Mouse (Mus musculus) heart, embryonic 15.5 days (tissue): Measurements from ENCODE around the gene Nudt3. TPM values are rescaled to one million over a fixed set of nuclear protein-coding genes. Genes with fewer than 3 reads are reported as not detected.

Experiments used
- ATAC-seq: fragments of 200-750 bp; cut with Nextera tagmentation; replicated peaks from 2 replicates; pipeline ENCODE4 v1.8.0; 2017; ENCODE audit warnings: low read depth, moderate TSS enrichment; ENCODE audit not compliant: insufficient number of reproducible peaks, insufficient read depth, low FRiP score
- H3K27ac ChIP-seq: fragments of 300-500 bp; sonication (generic); 2 replicates; pipeline ENCODE4 v1.5.1; 2015; ENCODE audit warnings: mild to moderate bottlenecking, inconsistent platforms
- H3K27me3 ChIP-seq: fragments of 300-500 bp; sonication (generic); 2 replicates; pipeline ENCODE4 v1.6.1; 2015; ENCODE audit warnings: inconsistent platforms
- H3K36me3 ChIP-seq: fragments of 300-500 bp; sonication (generic); 2 replicates; pipeline ENCODE4 v1.6.1; 2015; ENCODE audit warnings: mild to moderate bottlenecking, inconsistent platforms
- H3K4me1 ChIP-seq: fragments of 300-500 bp; sonication (generic); replicated peaks from 2 replicates; pipeline ENCODE4 v1.6.1; 2015; ENCODE audit warnings: inconsistent platforms
- H3K4me2 ChIP-seq: fragments of 300-500 bp; sonication (generic); 2 replicates; pipeline ENCODE4 v1.6.1; 2015; ENCODE audit warnings: inconsistent platforms, mild to moderate bottlenecking, moderate library complexity
- H3K4me3 ChIP-seq: fragments of 300-500 bp; sonication (generic); 2 replicates; pipeline ENCODE4 v1.5.1; 2015; ENCODE audit warnings: mild to moderate bottlenecking, inconsistent platforms
- H3K9ac ChIP-seq: fragments of 300-500 bp; sonication (generic); 2 replicates; pipeline ENCODE4 v1.6.1; 2015; ENCODE audit warnings: mild to moderate bottlenecking, inconsistent platforms
- H3K9me3 ChIP-seq: fragments of 300-500 bp; sonication (generic); replicated peaks from 2 replicates; pipeline ENCODE4 v1.6.1; 2016; ENCODE audit warnings: inconsistent platforms
- WGBS: fragments of 180-500 bp; shearing (Covaris S2); methylation state at CpG from one replicate; pipeline ENCODE4 v1.1.7; 2015; ENCODE audit warnings: mixed read lengths; 5-methylcytosine and 5-hydroxymethylcytosine counted together
- polyA plus RNA-seq: library from polyadenylated mRNA; unstranded; fragments of >200 nt; fragmentation: Nextera tagmentation; extraction: Ambion mirVana; gene quantifications from 2 replicates; pipeline ENCODE4 v1.2.1, GENCODE M21; 2015

The Nudt3 gene
- polyA plus RNA-seq, 1 experiment from 2014 or later, result 132 TPM

DNA sequence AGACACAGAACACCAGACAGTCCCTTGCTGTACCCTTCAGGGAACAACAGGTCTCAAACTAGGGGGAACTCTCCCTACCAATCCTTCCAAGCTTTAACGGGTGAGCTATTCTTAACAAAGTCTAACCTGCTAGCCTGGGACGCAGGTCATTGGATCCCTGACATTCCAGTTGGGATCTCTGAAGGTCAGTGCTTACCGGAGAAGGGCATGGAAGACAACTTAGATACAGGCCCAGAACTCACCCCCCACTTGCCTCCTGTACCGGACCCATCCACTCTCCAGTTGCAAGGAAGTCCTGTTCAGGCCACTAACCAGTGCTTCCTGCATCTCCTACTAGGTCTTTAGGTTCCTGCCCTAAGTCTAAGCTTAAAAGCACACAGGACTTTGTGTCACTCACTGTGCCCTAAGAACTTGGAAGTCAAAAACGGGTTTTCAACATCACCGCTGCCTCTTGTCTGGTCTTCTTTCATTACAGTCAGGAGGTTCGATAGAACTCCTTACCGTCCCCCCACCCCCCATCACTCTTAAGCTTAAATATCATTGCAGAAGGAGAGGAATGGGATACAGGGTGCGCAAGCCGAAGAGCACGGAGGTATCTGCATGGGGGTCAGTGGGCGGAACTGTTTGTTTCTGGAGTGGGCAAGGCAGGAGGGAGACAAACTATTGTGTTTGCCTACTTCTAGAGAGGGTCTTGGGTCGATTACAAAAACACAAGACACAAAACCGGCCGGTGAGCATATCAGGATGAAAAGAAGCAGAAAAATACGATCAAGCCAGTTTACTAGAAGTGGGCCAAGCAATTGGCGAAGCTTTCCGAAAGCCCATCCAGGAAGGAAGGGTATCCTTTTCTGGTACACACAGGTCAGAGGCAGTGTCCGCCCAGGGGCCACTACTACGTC lies 69.0 kb downstream of the Nudt3 start:
- H3K27ac ChIP-seq, result peak overlapping the region; percentile 96

DNA sequence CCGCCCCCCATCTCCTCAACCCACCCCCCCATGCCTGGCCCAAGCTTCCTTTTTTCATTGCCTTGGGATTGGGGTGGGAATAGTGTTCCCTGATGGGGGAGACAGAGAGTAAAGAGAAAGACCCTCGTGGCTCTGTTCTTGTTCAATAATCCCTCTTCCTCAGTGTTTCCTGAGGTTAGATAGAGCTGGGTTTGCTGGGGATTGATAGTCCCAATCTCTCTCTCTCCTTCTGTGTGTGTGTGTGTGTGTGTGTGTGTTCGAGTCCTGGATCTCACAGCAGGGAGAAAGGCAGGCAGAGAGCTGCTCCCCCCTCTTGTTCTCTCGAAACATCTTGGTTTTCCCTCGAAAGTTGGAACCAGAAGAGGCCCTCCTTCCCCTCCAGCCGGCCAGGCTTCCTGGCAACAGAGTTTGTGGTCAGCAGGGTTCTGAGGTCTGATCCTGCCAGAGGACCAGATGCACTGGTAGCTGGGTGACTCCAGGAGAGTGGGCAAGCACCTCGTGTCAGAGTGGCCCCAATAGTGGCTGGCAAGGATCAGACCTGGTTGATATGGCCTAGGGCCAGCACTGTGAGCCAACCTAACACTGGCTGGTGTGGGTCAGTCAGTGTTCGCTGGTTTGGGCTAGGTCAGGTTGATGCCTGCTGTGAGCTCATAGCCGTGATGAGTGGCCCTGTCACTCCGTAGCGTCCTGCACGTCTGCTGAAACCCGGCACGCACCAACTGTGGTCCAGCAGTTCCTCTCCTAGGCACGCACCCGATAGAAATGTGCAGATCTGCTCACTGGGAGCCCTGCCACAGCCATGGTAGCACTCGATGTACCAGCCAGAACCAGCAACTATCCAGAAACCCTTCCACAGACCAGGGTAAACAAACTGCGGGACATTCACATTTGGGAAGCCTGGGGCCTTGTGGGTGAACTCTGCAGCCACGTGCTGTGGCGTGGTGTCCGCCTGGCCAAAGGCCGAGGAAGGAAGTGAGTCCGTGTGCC lies 70.8 kb downstream of the Nudt3 start:
- no peak overlapping the region for H3K9ac ChIP-seq
- H3K9me3 ChIP-seq, result no peaks in the 10 kb centered on the region
- H3K4me3 ChIP-seq, result no peak overlapping the region
- peaks cover 33% of the 10 kb centered on the region for H3K4me1 ChIP-seq
- no peaks in the 10 kb centered on the region for H3K36me3 ChIP-seq
- 71% methylated on average over 23 of the region's 23 CpGs for WGBS
- H3K4me2 ChIP-seq, result no peak overlapping the region
- H3K27me3 ChIP-seq, result peaks cover 4% of the 10 kb centered on the region; the same call in 1 of the 2 replicates
- H3K27ac ChIP-seq, result no peak overlapping the region
- ATAC-seq, result no peak

More for the DNA sequence above, 69.0 kb downstream of the Nudt3 start:
- ATAC-seq, result no peak
- Histone ChIP-seq H3K9me3 (no peaks in the 10 kb centered on the region), H3K27me3 (peaks cover 4% of the 10 kb centered on the region; the same call in 1 of the 2 replicates), H3K9ac (peak overlapping the region; percentile 92), H3K4me3 (peak overlapping the region; percentile 83), H3K4me1 (peaks cover 44% of the 10 kb centered on the region), H3K4me2 (peak overlapping the region; percentile 90), H3K36me3 (no peaks in the 10 kb centered on the region)
- 52% methylated on average over 20 of the region's 20 CpGs for WGBS

DNA sequence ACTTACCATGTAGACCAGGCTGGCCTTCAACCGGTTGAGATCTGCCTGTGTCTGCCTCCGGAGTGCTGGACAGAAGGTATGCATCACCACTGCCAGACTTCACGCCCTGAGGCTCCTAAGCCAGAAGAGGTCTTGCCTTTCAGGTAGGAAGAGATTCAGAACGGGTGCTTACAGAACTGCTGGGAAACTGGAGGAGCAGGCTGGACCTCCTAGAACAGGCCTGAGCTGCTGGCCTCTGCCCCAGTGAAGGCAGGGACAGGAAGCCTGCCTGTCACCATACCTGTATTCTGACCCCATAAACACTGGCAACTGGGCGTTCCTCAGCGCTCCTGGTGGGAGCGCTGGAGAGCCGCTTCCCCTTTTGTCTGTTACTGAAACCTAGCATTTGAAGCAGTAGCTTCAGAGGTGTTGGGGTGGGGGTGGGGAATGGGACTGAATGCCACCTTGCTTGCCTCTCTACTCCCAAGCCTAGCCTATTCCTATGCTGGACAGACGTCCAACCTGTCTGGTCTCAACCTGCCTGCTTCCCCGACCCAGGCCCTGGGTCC lies 71.8 kb downstream of the Nudt3 start:
- no peak overlapping the region for H3K4me2 ChIP-seq
- peaks cover 33% of the 10 kb centered on the region for H3K4me1 ChIP-seq
- ATAC-seq, result no peak
- WGBS, result 67% methylated on average over 10 of the region's 10 CpGs
- H3K27ac ChIP-seq, result no peak overlapping the region
- H3K36me3 ChIP-seq, result no peaks in the 10 kb centered on the region
- H3K9ac ChIP-seq, result no peak overlapping the region
- H3K4me3 ChIP-seq, result no peak overlapping the region
- H3K27me3 ChIP-seq, result peaks cover 8% of the 10 kb centered on the region; the same call in 1 of the 2 replicates
- H3K9me3 ChIP-seq, result no peaks in the 10 kb centered on the region

DNA sequence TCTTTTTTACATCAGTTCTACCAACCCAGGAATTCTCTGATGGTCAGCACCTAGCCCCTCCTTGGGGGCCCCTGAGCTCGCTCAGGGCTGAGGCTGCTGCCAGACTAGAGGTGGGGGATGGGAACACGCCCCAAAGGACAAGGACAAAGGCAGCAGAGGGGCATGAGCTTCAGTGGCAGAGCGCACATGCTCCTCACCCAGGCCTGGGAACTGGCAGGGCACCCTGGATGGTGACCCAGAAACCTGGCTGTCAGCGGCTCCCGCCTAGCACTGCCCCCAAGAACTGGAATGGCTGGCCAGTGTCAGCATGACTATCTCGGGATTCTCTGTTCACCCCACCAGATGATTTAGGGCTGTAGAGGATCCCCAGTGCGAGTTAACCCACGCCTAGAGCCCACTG lies 74.1 kb downstream of the Nudt3 start:
- H3K27me3 ChIP-seq, result peaks cover 16% of the 10 kb centered on the region
- H3K4me3 ChIP-seq, result no peak overlapping the region
- ATAC-seq, result no peak
- no peaks in the 10 kb centered on the region for H3K9me3 ChIP-seq
- H3K36me3 ChIP-seq, result no peaks in the 10 kb centered on the region
- WGBS, result 52% methylated on average over 8 of the region's 8 CpGs
- H3K4me2 ChIP-seq, result no peak overlapping the region
- peaks cover 14% of the 10 kb centered on the region for H3K4me1 ChIP-seq
- no peak overlapping the region for H3K9ac ChIP-seq
- H3K27ac ChIP-seq, result no peak overlapping the region

DNA sequence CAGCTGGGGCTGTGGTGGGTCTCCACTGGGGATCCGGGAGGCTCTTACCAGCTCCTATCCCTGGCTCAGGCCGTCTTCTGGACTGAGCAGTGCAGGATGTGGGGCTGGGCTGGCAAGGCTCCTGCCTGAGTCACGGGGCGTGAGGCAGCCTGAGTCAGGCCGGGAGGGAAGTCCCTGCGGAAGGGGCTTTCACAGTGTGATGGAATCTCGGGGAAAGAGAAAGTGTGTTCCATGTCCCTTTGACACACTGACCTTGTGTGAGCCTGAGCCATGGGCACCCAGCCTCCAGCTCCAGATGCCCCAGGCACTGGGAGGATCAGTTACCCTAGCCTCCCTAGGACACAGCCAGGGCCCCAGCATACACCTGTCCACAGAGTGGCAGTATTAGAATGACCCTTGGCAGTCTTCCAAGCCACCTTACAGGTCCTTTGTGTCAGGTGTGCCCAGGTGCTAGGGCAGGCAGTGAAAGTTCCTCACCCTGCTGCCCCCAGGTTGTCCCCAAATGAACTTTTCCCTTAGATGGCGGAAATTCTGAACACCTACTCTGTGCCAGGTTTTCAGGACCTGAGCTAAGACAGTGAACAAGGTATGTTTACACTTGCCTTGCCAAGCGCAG lies 75.9 kb downstream of the Nudt3 start:
- ATAC-seq, result peak; percentile 44; the same call in 1 of the 2 replicates
- Histone ChIP-seq H3K9me3 (no peaks in the 10 kb centered on the region), H3K9ac (no peak overlapping the region), H3K36me3 (no peaks in the 10 kb centered on the region), H3K27ac (no peak overlapping the region), H3K4me1 (peaks cover 12% of the 10 kb centered on the region), H3K27me3 (peaks cover 16% of the 10 kb centered on the region), H3K4me3 (no peak overlapping the region), H3K4me2 (no peak overlapping the region)
- 58% methylated on average over 9 of the region's 9 CpGs for WGBS

DNA sequence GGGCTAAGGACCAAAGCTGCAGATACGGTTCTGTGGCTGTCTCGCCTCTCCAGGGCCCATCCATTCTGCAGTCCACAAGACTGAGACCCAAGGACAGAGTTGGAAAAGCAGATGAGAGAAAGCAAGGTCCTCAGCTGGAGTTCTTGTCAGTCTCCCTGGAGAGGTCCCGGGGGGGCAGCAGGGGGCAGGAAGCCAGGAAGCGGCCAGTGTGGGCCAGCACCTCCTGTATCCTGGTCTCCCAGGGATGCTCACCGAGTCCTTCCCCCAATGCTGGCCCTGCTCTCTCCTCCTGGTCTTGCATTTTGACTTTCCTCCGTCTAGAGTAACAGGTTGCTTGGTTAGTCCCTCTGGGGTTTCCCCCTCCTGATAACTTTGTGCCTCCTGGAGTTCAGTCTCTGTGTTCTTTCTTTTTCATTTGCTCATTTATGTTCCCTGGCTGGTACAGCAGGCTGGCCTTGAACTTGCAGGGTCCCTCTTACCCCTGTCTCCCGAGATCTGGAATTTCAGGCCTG lies 76.7 kb downstream of the Nudt3 start:
- H3K4me1 ChIP-seq, result peaks cover 12% of the 10 kb centered on the region
- WGBS, result 59% methylated on average over 7 of the region's 7 CpGs
- no peaks in the 10 kb centered on the region for H3K36me3 ChIP-seq
- no peak overlapping the region for H3K4me3 ChIP-seq
- peaks cover 16% of the 10 kb centered on the region for H3K27me3 ChIP-seq
- H3K9me3 ChIP-seq, result no peaks in the 10 kb centered on the region
- no peak overlapping the region for H3K9ac ChIP-seq
- no peak for ATAC-seq
- no peak overlapping the region for H3K4me2 ChIP-seq
- no peak overlapping the region for H3K27ac ChIP-seq

DNA sequence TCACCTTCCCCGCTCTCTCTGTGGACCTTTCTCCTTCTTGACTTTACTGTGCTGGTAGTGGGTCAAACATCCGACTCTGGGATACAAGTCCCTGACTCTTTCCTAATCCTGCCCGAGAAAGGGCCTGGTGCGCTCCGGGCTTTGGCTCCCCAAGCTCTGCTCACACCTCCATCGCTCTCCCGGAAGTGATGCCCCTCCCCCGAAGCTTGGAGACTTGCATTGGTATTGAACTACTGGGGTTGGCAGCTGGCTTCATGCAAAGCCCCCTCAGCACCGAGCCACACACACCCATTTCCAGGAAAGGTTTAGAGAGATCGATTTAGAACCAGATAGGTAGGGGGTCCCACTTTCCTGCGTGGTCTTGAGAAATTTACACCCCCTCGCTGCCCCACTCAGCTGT lies 77.3 kb downstream of the Nudt3 start:
- Histone ChIP-seq H3K9ac (no peak overlapping the region), H3K4me1 (peaks cover 12% of the 10 kb centered on the region), H3K36me3 (no peaks in the 10 kb centered on the region), H3K4me3 (no peak overlapping the region), H3K27me3 (peaks cover 16% of the 10 kb centered on the region), H3K4me2 (no peak overlapping the region), H3K27ac (no peak overlapping the region), H3K9me3 (no peaks in the 10 kb centered on the region)
- ATAC-seq, result no peak
- 47% methylated on average over 12 of the region's 12 CpGs for WGBS

DNA sequence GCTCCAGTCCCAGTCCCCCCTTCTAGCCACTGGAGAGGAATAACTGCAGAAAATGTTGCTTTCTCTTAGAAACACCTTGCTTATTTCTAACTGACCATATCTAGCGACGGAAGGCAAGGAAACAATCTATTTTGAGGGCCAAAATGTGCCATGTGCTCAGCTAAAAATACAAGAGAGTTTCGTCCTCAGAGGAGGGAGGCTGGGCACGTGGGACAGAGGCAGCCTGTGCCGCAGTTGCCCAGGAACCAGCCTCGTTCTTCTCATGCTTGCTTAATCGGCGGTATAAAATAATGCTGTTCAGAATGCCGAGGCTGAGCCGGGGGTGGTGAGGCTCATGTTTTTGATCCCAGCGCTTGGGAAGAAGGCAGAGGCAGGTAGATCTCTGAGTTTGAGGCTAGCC lies 78.7 kb downstream of the Nudt3 start:
- no peak for ATAC-seq
- no peaks in the 10 kb centered on the region for H3K36me3 ChIP-seq
- H3K9me3 ChIP-seq, result no peaks in the 10 kb centered on the region
- WGBS, result 71% methylated on average over 11 of the region's 11 CpGs
- H3K27me3 ChIP-seq, result peaks cover 12% of the 10 kb centered on the region
- H3K4me2 ChIP-seq, result no peak overlapping the region
- no peak overlapping the region for H3K4me3 ChIP-seq
- H3K27ac ChIP-seq, result no peak overlapping the region
- peaks cover 12% of the 10 kb centered on the region for H3K4me1 ChIP-seq
- no peak overlapping the region for H3K9ac ChIP-seq

DNA sequence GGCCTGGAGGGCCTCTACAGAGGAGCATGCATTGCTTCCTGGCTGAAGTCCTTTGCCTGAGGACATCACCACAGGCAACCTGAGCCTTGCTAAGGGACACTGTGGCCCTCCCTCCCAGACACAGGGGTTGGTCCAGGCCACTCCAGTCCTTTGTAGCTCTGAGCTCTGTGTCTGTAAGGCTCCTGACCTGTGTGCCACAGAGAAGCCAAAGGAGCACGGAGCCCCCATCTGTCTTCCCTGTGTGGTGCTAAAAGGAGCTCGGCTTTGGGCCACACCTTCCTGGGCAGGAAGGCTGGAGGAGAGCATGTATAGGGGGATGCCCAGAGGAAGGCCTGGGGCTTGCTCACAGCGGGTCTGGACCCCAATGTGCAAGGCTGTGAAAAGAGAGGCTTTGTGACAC lies 81.3 kb downstream of the Nudt3 start:
- 81% methylated on average over 3 of the region's 3 CpGs for WGBS
- H3K4me3 ChIP-seq, result no peak overlapping the region
- ATAC-seq, result no peak

DNA sequence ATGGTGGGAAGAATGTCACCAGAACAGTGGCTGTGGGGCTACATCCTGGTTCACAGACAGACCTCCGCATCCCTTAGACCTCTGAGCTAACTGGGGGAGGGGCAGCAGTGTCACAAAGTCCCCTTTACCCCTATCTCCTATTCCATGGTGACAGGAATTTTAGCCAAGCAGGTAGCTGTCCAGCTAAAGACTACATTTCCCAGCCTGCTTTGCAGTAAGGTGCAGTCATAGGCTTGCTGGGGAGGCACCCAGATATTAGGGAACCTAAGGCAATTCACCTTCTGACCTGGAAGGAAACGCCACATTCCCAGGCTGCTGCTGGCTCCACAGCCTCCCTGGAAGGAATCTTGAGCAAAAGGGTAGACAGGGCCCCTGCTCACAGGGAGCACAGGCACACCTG lies 82.0 kb downstream of the Nudt3 start:
- Histone ChIP-seq H3K4me1 (no peaks in the 10 kb centered on the region), H3K4me2 (no peak overlapping the region)

More for the DNA sequence above, 81.3 kb downstream of the Nudt3 start:
- Histone ChIP-seq H3K9me3 (no peaks in the 10 kb centered on the region), H3K4me2 (no peak overlapping the region), H3K27ac (no peak overlapping the region), H3K9ac (no peak overlapping the region), H3K4me1 (no peaks in the 10 kb centered on the region; the same call in 1 of the 2 replicates), H3K36me3 (no peaks in the 10 kb centered on the region), H3K27me3 (peaks cover 12% of the 10 kb centered on the region)

More for the DNA sequence above, 82.0 kb downstream of the Nudt3 start:
- Histone ChIP-seq H3K27me3 (peaks cover 6% of the 10 kb centered on the region), H3K9me3 (no peaks in the 10 kb centered on the region), H3K36me3 (no peaks in the 10 kb centered on the region), H3K9ac (no peak overlapping the region), H3K4me3 (no peak overlapping the region), H3K27ac (no peak overlapping the region)
- 50% methylated on average over 2 of the region's 2 CpGs for WGBS
- ATAC-seq, result no peak
